Mouse (Mus musculus): ENCODE measurements around the gene Zfp385b. TPM values are rescaled to one million over a fixed set of nuclear protein-coding genes. Genes with fewer than 3 reads are reported as not detected.
"Not testable (repeated sequence)": the region's sequence is repeated elsewhere in the genome, so short reads cannot be mapped to it uniquely, and the experiment has no call there.

Zfp385b gene
- polyA plus RNA-seq, 1 experiment: 0.28 TPM

DNA sequence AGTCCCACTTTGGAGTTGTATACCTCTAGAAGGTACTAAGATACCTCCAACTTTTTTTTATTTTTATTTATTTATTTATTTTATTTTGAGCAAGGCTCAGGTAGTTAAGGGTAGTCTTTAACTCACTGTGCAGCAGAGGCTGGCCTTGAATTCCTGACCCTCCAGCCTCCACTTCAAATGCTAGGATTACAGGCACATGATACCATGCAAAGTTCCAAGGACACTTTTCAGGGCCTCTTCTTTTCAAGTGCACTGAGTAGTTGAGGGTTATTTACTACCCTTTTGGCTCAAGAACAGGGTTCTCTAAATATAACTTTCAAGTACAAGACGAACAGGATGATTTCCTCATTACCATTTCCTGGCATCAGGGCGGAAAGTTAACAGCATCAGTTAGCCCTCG is 365.7 kb downstream of the Zfp385b start:
- Histone ChIP-seq H3ac (ENCODE audit: control insufficient read depth, insufficient read length) (no peak overlapping the region), H3K4me2 (ENCODE audit: low read depth) (no peak overlapping the region), H3K36me3 (ENCODE audit: control insufficient read depth, insufficient read depth) (no peaks in the 10 kb centered on the region), H3K79me2 (ENCODE audit: control insufficient read depth, insufficient read depth) (no peaks in the 10 kb centered on the region), H3K4me3 (no peak overlapping the region), H3K27me3 (ENCODE audit: control insufficient read depth, insufficient read depth, insufficient read length) (peaks cover 5% of the 10 kb centered on the region)
- TF ChIP-seq CEBPB (IDR thresholded peaks at IDR 0.05; ENCODE audit: insufficient read depth, poor library complexity, severe bottlenecking): no peak
- TF ChIP-seq TCF12 (IDR thresholded peaks at IDR 0.05; ENCODE audit: insufficient read depth, poor library complexity, severe bottlenecking): no peak

DNA sequence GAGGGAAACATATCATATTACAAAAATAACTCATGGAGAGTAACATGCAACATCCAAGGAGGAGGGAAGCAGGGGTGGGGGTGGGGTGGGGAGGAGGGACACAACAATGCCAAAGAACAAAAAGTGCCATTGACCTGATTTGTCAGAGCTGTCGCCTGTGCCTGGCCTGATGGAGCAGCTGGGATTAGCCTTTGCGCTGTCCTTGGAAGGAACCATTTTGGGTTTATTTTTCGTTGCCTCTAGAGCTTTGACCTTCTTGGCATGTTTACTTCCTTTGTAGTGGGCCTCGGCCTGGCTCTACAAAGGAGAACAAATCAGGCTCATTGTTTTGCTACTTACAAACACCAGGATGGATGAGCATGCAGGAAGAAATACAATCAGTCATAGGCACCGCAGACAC is 369.4 kb downstream of the Zfp385b start:
- H3K4me2 ChIP-seq (ENCODE audit: low read depth); H3K27me3 ChIP-seq (ENCODE audit: control insufficient read depth, insufficient read depth, insufficient read length); H3K79me2 ChIP-seq (ENCODE audit: control insufficient read depth, insufficient read depth): not testable (repeated sequence)

DNA sequence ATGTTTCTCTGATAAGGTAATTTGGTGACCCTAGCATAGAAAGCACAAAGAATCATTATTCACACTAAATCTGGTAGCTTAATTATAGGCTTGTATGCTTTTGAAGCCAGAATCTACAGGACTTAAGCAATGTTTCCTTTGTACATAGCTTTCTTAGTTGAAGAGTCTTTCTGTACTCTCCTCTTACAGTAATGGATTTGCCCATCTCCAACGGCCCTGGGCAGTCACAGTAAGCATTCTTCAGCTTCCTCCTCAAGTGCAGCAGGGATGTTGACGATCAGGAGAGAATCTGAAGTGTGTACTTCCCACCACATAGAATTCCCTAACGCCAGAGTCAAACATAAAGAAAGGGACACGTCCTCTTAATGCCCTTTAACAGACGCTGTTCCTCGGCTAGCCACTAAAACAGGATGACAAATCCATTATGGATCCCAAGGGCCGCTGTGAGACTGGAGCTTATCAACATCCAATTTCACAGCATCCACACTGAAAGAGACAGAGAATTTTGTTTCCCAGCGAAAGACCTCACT is 370.4 kb downstream of the Zfp385b start:
- TF ChIP-seq MAX (IDR thresholded peaks at IDR 0.05; ENCODE audit: low read depth) (no peak), MYOD1 (IDR thresholded peaks at IDR 0.05; ENCODE audit: control insufficient read depth in 1 of 3, insufficient read length in 2 of 3, low read depth in 2 of 3) (no peak), SRF (IDR thresholded peaks at IDR 0.05; ENCODE audit: control insufficient read depth, insufficient read length, low read depth) (no peak), TCF12 (IDR thresholded peaks at IDR 0.05; ENCODE audit: insufficient read depth, poor library complexity, severe bottlenecking) (no peak), USF1 (IDR thresholded peaks at IDR 0.05; ENCODE audit: low read depth) (no peak), POLR2A (IDR thresholded peaks at IDR 0.05; ENCODE audit: insufficient read length, low read depth) (no peak), TCF3 (IDR thresholded peaks at IDR 0.05; ENCODE audit: insufficient read length, low read depth) (no peak), CEBPB (IDR thresholded peaks at IDR 0.05; ENCODE audit: insufficient read depth, poor library complexity, severe bottlenecking) (no peak), POLR2AphosphoS2 (IDR thresholded peaks at IDR 0.05; ENCODE audit: insufficient read length, low read depth) (no peak), E2F4 (IDR thresholded peaks at IDR 0.05; ENCODE audit: insufficient read depth) (no peak), REST (IDR thresholded peaks at IDR 0.05; ENCODE audit: insufficient read depth, insufficient read length) (no peak), MYOG (IDR thresholded peaks at IDR 0.05; ENCODE audit: control insufficient read depth in 1 of 3, insufficient read depth in 1 of 3, insufficient read length in 2 of 3, low read depth in 2 of 3) (no peak)
- no peak overlapping the region for H3ac ChIP-seq (ENCODE audit: control insufficient read depth, insufficient read length)
- H3K79me2 ChIP-seq (ENCODE audit: control insufficient read depth, insufficient read depth): no peaks in the 10 kb centered on the region

More for the DNA sequence above, 369.4 kb downstream of the Zfp385b start:
- H3K4me3 ChIP-seq; H3ac ChIP-seq (ENCODE audit: control insufficient read depth, insufficient read length); H3K36me3 ChIP-seq (ENCODE audit: control insufficient read depth, insufficient read depth): not testable (repeated sequence)

DNA sequence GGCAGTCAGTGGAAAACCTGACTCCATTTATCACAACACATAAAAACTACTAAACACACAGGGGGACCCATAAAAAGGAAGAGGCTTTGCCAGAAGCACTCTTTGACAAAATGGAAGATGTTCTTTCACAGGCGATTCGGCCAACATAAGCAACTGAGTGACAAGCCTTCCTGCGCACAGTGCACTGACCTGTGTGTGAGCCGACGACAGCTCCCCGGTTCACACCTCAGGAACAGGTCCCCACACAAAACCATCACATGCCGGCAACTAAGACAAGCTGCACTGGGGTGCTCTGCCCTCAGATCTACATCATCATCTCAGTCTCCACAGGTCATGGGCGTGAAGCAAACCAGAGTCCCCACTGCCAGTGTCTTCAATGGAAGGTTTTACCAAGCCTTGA is 375.2 kb downstream of the Zfp385b start:
- H3K4me3 ChIP-seq: no peak overlapping the region
- H3K4me2 ChIP-seq (ENCODE audit: low read depth): no peak overlapping the region
- H3ac ChIP-seq (ENCODE audit: control insufficient read depth, insufficient read length): no peak overlapping the region
- H3K27me3 ChIP-seq (ENCODE audit: control insufficient read depth, insufficient read depth, insufficient read length): no peaks in the 10 kb centered on the region
- TF ChIP-seq MAX (IDR thresholded peaks at IDR 0.05; ENCODE audit: low read depth): no peak
- no peaks in the 10 kb centered on the region for H3K79me2 ChIP-seq (ENCODE audit: control insufficient read depth, insufficient read depth)
- H3K36me3 ChIP-seq (ENCODE audit: control insufficient read depth, insufficient read depth): no peaks in the 10 kb centered on the region

More for the DNA sequence above, 370.4 kb downstream of the Zfp385b start:
- H3K36me3 ChIP-seq (ENCODE audit: control insufficient read depth, insufficient read depth): no peaks in the 10 kb centered on the region
- no peak overlapping the region for H3K4me2 ChIP-seq (ENCODE audit: low read depth)
- H3K27me3 ChIP-seq (ENCODE audit: control insufficient read depth, insufficient read depth, insufficient read length): no peaks in the 10 kb centered on the region
- H3K4me3 ChIP-seq: no peak overlapping the region

DNA sequence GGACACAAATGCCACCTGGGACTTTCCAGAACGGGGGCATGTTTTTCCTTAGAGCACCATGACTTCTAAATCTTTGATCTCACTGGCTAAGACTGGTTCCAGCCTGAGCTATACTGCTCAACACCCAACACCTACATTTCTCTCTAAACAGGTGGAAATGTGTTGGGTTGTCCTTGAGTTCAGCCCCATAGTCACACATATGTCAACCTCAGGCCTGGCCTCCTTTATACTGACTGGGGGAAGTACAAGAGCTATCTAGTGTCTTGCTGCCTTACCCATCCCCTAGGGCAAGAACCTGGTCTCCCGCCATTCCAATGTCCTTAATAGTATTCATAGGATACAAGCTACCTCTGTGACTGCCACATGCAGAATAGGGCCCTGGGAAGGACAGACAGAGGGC is 378.8 kb downstream of the Zfp385b start:
- TF ChIP-seq POLR2AphosphoS2 (IDR thresholded peaks at IDR 0.05; ENCODE audit: insufficient read length, low read depth) (no peak), E2F4 (IDR thresholded peaks at IDR 0.05; ENCODE audit: insufficient read depth) (no peak), MYOG (IDR thresholded peaks at IDR 0.05; ENCODE audit: control insufficient read depth in 1 of 3, insufficient read depth in 1 of 3, insufficient read length in 2 of 3, low read depth in 2 of 3) (no peak), MAX (IDR thresholded peaks at IDR 0.05; ENCODE audit: low read depth) (no peak), REST (IDR thresholded peaks at IDR 0.05; ENCODE audit: insufficient read depth, insufficient read length) (no peak), TCF3 (IDR thresholded peaks at IDR 0.05; ENCODE audit: insufficient read length, low read depth) (no peak)
- H3K4me2 ChIP-seq (ENCODE audit: low read depth): no peak overlapping the region
- no peaks in the 10 kb centered on the region for H3K36me3 ChIP-seq (ENCODE audit: control insufficient read depth, insufficient read depth)
- H3K79me2 ChIP-seq (ENCODE audit: control insufficient read depth, insufficient read depth): no peaks in the 10 kb centered on the region
- H3K4me3 ChIP-seq: no peak overlapping the region
- peaks cover 5% of the 10 kb centered on the region for H3K27me3 ChIP-seq (ENCODE audit: control insufficient read depth, insufficient read depth, insufficient read length)
- H3ac ChIP-seq (ENCODE audit: control insufficient read depth, insufficient read length): no peak overlapping the region

DNA sequence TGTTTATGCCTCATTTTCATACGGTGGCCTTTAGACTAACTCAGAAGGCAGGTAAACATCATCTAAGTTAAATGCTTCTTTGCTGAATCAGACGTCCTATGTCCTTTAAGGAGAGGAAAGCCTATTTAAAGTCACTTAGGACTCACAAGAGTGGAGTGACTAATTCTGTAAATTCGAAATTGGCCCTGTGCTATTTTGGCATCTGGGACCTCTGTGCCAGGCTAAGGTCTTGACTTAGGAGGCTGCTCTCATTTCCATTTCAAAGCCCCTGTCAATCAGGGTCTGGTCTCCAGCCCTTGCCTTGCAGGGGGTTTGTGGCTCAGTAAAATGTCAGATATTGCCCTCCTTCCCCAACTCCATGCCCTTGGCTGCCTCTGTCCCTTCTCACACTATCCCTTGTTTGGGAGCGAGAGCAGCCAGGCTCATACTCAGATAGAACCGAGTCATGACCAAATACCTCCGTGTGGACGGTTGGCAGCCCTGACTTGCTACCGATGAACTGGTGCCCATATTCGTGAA is 383.1 kb downstream of the Zfp385b start:
- no peak overlapping the region for H3K4me2 ChIP-seq (ENCODE audit: low read depth)
- TF ChIP-seq POLR2AphosphoS2 (IDR thresholded peaks at IDR 0.05; ENCODE audit: insufficient read length, low read depth) (no peak), TCF3 (IDR thresholded peaks at IDR 0.05; ENCODE audit: insufficient read length, low read depth) (no peak), REST (IDR thresholded peaks at IDR 0.05; ENCODE audit: insufficient read depth, insufficient read length) (no peak), POLR2A (IDR thresholded peaks at IDR 0.05; ENCODE audit: insufficient read length, low read depth) (no peak), USF1 (IDR thresholded peaks at IDR 0.05; ENCODE audit: low read depth) (no peak)
- H3K27me3 ChIP-seq (ENCODE audit: control insufficient read depth, insufficient read depth, insufficient read length): peaks cover 10% of the 10 kb centered on the region
- no peaks in the 10 kb centered on the region for H3K79me2 ChIP-seq (ENCODE audit: control insufficient read depth, insufficient read depth)
- no peak overlapping the region for H3ac ChIP-seq (ENCODE audit: control insufficient read depth, insufficient read length)
- no peaks in the 10 kb centered on the region for H3K36me3 ChIP-seq (ENCODE audit: control insufficient read depth, insufficient read depth)
- H3K4me3 ChIP-seq: no peak overlapping the region
